ENCODE assay signal across 16 mouse cellular contexts in genomic region chr17:71769564-71769963, GRCm38 (mm10). TPM values are rescaled to one million over a fixed set of nuclear protein-coding genes. Genes with fewer than 3 reads are reported as not detected.
A peak's percentile ranks its signal among the peaks of the same experiment; 100 is the strongest.
DNase-seq lines count a peak whose midpoint lies in the region; ATAC-seq and TF ChIP-seq lines count a peak whose summit lies in the region.
"Had no signal": no experiment of that assay in that cellular context is flagged by ENCODE, and none has a peak within 500 bp of the region (broad histone marks: within the 10 kb centered on the region; RNA-seq: fewer than 3 reads in every experiment).

No protein-coding gene starts in this region.

- H3K36me3 ChIP-seq in testis, adult 2 months (ENCODE audit: control insufficient read depth, insufficient read depth, low read length) = no peaks in the 10 kb centered on the region
- no peaks in the 10 kb centered on the region for H3K36me3 ChIP-seq in hindbrain, embryonic 10.5 days
- H3K36me3 ChIP-seq in midbrain, embryonic 12.5 days = no peaks in the 10 kb centered on the region
- H3K36me3 ChIP-seq in limb, embryonic 10.5 days = no peaks in the 10 kb centered on the region
- no peaks in the 10 kb centered on the region for H3K36me3 ChIP-seq in intestine, embryonic 15.5 days
- H3K36me3 ChIP-seq: embryonic facial prominence, embryonic 15.5 days; G1E; limb, embryonic 12.5 days had no signal

- TF ChIP-seq CTCF in testis, adult 2 months (IDR thresholded peaks at IDR 0.05; ENCODE audit: control insufficient read depth, insufficient read depth, insufficient replicate concordance, low read depth, low read length) = no peak

- 16% methylated on average over 6 of the region's 6 CpGs for WGBS in hindbrain, embryonic 10.5 days
- WGBS in midbrain, embryonic 12.5 days = 16% methylated on average over 6 of the region's 6 CpGs
- 54% methylated on average over 6 of the region's 6 CpGs for WGBS in limb, embryonic 10.5 days
- 58% methylated on average over 6 of the region's 6 CpGs for WGBS in intestine, embryonic 15.5 days

- DNase-seq in testis, postnatal 10 days (ENCODE audit: low spot score) = no peak
- DNase-seq in hindbrain, embryonic 10.5 days (ENCODE audit: low spot score) = peak; percentile 62
- DNase-seq in retina, postnatal 1 day = peak; percentile 88
- no peak for DNase-seq in limb, embryonic 10.5 days (ENCODE audit: low spot score)
- no peak for DNase-seq in heart, postnatal 4 days
- DNase-seq: cerebellum, adult 9-11 months; thymus, postnatal 25 days had no signal

- peak; percentile 84; the same call in 1 of the 2 replicates for TF ChIP-seq POLR2A in testis, adult 2 months (IDR thresholded peaks at IDR 0.05; ENCODE audit: control insufficient read depth, low read depth, low read length)

- no peaks in the 10 kb centered on the region for H3K4me1 ChIP-seq in testis, adult 2 months (ENCODE audit: control insufficient read depth, insufficient read depth, low read length)
- H3K4me1 ChIP-seq in hindbrain, embryonic 10.5 days (replicated peaks) = peaks cover 19% of the 10 kb centered on the region
- peaks cover 9% of the 10 kb centered on the region for H3K4me1 ChIP-seq in midbrain, embryonic 12.5 days
- H3K4me1 ChIP-seq in limb, embryonic 10.5 days = no peaks in the 10 kb centered on the region
- no peaks in the 10 kb centered on the region for H3K4me1 ChIP-seq in intestine, embryonic 15.5 days (replicated peaks)
- H3K4me1 ChIP-seq: embryonic facial prominence, embryonic 15.5 days; limb, embryonic 12.5 days had no signal

- H3K9ac ChIP-seq in midbrain, embryonic 12.5 days (replicated peaks) = no peak overlapping the region
- H3K9ac ChIP-seq in intestine, embryonic 15.5 days = no peak overlapping the region
- H3K9ac ChIP-seq: embryonic facial prominence, embryonic 15.5 days; limb, embryonic 12.5 days had no signal

- peak; percentile 44 for ATAC-seq in midbrain, embryonic 12.5 days (ENCODE audit: low FRiP score, low read depth)
- no peak for ATAC-seq in intestine, embryonic 15.5 days

- peak overlapping the region; percentile 87 for H3K4me3 ChIP-seq in testis, adult 2 months (ENCODE audit: control insufficient read depth, low read depth, low read length)
- H3K4me3 ChIP-seq in hindbrain, embryonic 10.5 days = 0 out of 2 replicates have a peak overlapping the region, but pooled peaks have one; percentile 7
- H3K4me3 ChIP-seq in midbrain, embryonic 12.5 days = no peak overlapping the region
- no peak overlapping the region for H3K4me3 ChIP-seq in limb, embryonic 10.5 days
- no peak overlapping the region for H3K4me3 ChIP-seq in intestine, embryonic 15.5 days (replicated peaks)
- H3K4me3 ChIP-seq: embryonic facial prominence, embryonic 15.5 days; limb, embryonic 12.5 days had no signal

- H3K27me3 ChIP-seq in testis, adult 2 months (ENCODE audit: control insufficient read depth, insufficient read depth, low read length) = no peaks in the 10 kb centered on the region
- no peaks in the 10 kb centered on the region; the same call in 1 of the 2 replicates for H3K27me3 ChIP-seq in hindbrain, embryonic 10.5 days (ENCODE audit: insufficient read depth, poor library complexity, severe bottlenecking)
- no peaks in the 10 kb centered on the region for H3K27me3 ChIP-seq in midbrain, embryonic 12.5 days
- H3K27me3 ChIP-seq in limb, embryonic 10.5 days (ENCODE audit: low read depth, poor library complexity, severe bottlenecking) = no peaks in the 10 kb centered on the region
- H3K27me3 ChIP-seq in intestine, embryonic 15.5 days (replicated peaks) = no peaks in the 10 kb centered on the region
- H3K27me3 ChIP-seq: embryonic facial prominence, embryonic 15.5 days had no signal

- H3K4me2 ChIP-seq in midbrain, embryonic 12.5 days (replicated peaks) = peak overlapping the region; percentile 30
- no peak overlapping the region for H3K4me2 ChIP-seq in intestine, embryonic 15.5 days (replicated peaks)
- H3K4me2 ChIP-seq: embryonic facial prominence, embryonic 15.5 days; limb, embryonic 12.5 days had no signal

- no peaks in the 10 kb centered on the region for H3K9me3 ChIP-seq in hindbrain, embryonic 10.5 days
- H3K9me3 ChIP-seq in midbrain, embryonic 12.5 days = no peaks in the 10 kb centered on the region
- no peaks in the 10 kb centered on the region for H3K9me3 ChIP-seq in limb, embryonic 10.5 days (replicated peaks)
- H3K9me3 ChIP-seq in intestine, embryonic 15.5 days = no peaks in the 10 kb centered on the region
- H3K9me3 ChIP-seq: embryonic facial prominence, embryonic 15.5 days had no signal

- H3K27ac ChIP-seq in testis, adult 2 months (ENCODE audit: control insufficient read depth, insufficient read depth, low read depth, low read length) = peak overlapping the region; percentile 62; the same call in 1 of the 2 replicates
- peak overlapping the region; percentile 79 for H3K27ac ChIP-seq in hindbrain, embryonic 10.5 days
- H3K27ac ChIP-seq in midbrain, embryonic 12.5 days (replicated peaks) = no peak overlapping the region
- H3K27ac ChIP-seq in limb, embryonic 10.5 days = no peak overlapping the region
- H3K27ac ChIP-seq in intestine, embryonic 15.5 days = no peak overlapping the region
- H3K27ac ChIP-seq: embryonic facial prominence, embryonic 15.5 days; limb, embryonic 12.5 days; macrophage had no signal

RNA-seq across cellular contexts. Expression of gene Clip4, which starts 1.3 kb away (rescaled TPM):
- 316 and 356 TPM in 2 replicates for polyA plus RNA-seq in testis, adult 2 months (2012; rRNA removed)
- 4.1 and 4.9 TPM in 2 replicates for polyA plus RNA-seq in hindbrain, embryonic 10.5 days (2016; fragmentation: Nextera tagmentation; extraction: Ambion mirVana)
- polyA plus RNA-seq in midbrain, embryonic 12.5 days (2016; fragmentation: Nextera tagmentation; extraction: Ambion mirVana) = 6.6 and 8.6 TPM in 2 replicates
- 2.0 and 2.3 TPM in 2 replicates for polyA plus RNA-seq in limb, embryonic 10.5 days (2016; fragmentation: Nextera tagmentation; extraction: Ambion mirVana)
- total RNA-seq in heart, postnatal 4 days (2021) = 100 to 1,000 TPM; 173 TPM
- polyA plus RNA-seq in intestine, embryonic 15.5 days (2015; fragmentation: Nextera tagmentation; extraction: Ambion mirVana) = 3.4 and 3.9 TPM in 2 replicates
- total RNA-seq: hematopoietic stem cell, adult 5-6 weeks had no signal
- polyA plus RNA-seq: G1E, macrophage had no signal

RNA-seq across cellular contexts. Expression of gene Pcare, which starts 16.9 kb away (rescaled TPM):
- 1.4 and 1.8 TPM in 2 replicates for polyA plus RNA-seq in testis, adult 2 months (2012; rRNA removed)
- not detected in 2 replicates for polyA plus RNA-seq in hindbrain, embryonic 10.5 days (2016; fragmentation: Nextera tagmentation; extraction: Ambion mirVana)
- polyA plus RNA-seq in midbrain, embryonic 12.5 days (2016; fragmentation: Nextera tagmentation; extraction: Ambion mirVana) = not detected in 2 replicates
- not detected in 2 replicates for polyA plus RNA-seq in limb, embryonic 10.5 days (2016; fragmentation: Nextera tagmentation; extraction: Ambion mirVana)
- total RNA-seq in heart, postnatal 4 days (2021) = 1 to 10 TPM; 1.4 to 1.6 TPM
- not detected in 2 replicates for polyA plus RNA-seq in intestine, embryonic 15.5 days (2015; fragmentation: Nextera tagmentation; extraction: Ambion mirVana)
- total RNA-seq: hematopoietic stem cell, adult 5-6 weeks had no signal
- polyA plus RNA-seq: embryonic facial prominence, embryonic 15.5 days; G1E; kidney, embryonic 14.5 days; limb, embryonic 12.5 days; macrophage had no signal

Comparison
In these comparisons a context has a peak if more than half of its experiments do, and no peak if none do; other contexts are left out.
1. H3K27ac ChIP-seq: peak in testis, adult 2 months (single experiment) and hindbrain, embryonic 10.5 days (single experiment); none in midbrain, embryonic 12.5 days (single experiment), limb, embryonic 10.5 days (single experiment) and intestine, embryonic 15.5 days (single experiment).
2. H3K4me3 ChIP-seq: peak in testis, adult 2 months (single experiment) and hindbrain, embryonic 10.5 days (single experiment); none in midbrain, embryonic 12.5 days (single experiment), limb, embryonic 10.5 days (single experiment) and intestine, embryonic 15.5 days (single experiment).
3. DNase-seq: peak in hindbrain, embryonic 10.5 days (single experiment) and retina, postnatal 1 day (single experiment); none in testis, postnatal 10 days (single experiment), limb, embryonic 10.5 days (single experiment) and heart, postnatal 4 days (single experiment).
4. RNA of gene Clip4, which starts 1.3 kb away (polyA plus RNA-seq): 316 to 356 TPM in testis, adult 2 months; 6.6 to 8.6 TPM in midbrain, embryonic 12.5 days, 4.1 to 4.9 TPM in hindbrain, embryonic 10.5 days, 3.4 to 3.9 TPM in intestine, embryonic 15.5 days and 2.0 to 2.3 TPM in limb, embryonic 10.5 days; every median in the first group is over 10 times any median in the second.